Mouse (Mus musculus) urinary bladder, postnatal 4 days (tissue): Measurements from ENCODE around the gene Ninj1.

ENCODE experiments used
- DNase-seq, 2 experiments: peaks; one replicate each; pipeline ENCODE4 v3.0.0; 2021 to 2022; ENCODE audit warnings: low spot score in 2 of 2

Gene Ninj1

DNA sequence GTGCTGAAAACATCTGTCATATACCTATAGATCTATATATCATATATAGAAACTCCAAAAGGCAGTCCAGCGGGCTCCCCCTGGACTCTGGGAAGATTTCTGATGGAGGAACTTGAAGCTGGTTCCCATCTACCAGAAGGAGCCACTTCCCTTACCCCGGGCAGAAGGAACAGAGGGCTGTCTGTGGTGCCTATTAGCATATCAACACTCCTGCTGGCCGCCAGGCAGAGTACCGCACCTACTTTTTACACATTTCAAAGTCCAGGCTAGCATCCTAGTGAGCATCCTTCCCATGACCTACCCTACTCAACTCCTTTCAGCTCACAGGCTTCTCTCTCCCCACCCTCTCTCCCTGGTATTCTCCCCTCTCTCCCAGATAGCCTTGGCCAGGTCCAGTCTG, 38.3 kb downstream of the Ninj1 start:
- no peak for DNase-seq

DNA sequence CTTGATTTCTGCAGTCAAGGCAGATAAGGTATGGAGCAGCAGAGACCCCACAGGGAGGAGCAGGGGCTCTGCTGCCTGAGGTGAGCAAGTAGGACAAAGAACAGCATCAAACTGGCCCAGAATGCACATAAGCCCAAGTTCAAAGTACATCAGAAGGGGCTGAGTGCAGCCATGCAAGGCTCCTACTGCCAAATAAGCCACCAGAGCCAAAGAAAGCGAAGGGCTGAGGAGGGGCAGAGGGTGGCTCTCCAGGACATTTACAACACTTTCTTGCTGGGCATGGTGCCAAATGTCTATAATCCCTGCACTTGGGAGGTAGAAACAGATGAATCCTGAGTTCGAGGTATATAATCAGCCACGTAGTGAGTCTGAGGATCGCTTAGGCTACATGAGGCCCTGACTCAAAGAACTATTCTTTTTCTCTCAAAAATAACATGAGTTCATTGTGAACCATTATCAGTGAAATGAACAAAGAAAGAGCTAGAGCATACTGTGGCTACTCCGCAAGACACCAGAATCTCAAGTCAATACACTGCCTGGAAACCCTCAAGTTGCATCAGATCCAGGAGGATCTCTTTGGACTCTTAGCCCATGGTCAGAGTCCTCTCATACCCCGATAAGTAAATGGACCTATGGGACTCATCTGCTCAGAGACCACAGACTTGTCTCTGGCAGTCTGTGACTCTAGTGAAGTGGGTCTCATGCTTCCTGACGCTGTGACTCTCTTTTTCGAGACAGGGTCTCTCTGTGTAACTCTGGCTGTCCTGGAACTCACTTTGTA, 46.7 kb downstream of the Ninj1 start:
- DNase-seq = no peak

GRCm38 (mm10) chr13:49234711-49235110, 47.4 kb downstream of the Ninj1 start:
- no peak for DNase-seq

GRCm38 (mm10) chr13:49237617-49238016, 50.3 kb downstream of the Ninj1 start:
- DNase-seq = no peak

GRCm38 (mm10) chr13:49238737-49239136, 51.5 kb downstream of the Ninj1 start:
- no peak for DNase-seq

- no peak for DNase-seq
Measured at GRCm38 (mm10) chr13:49242321-49243065, 55.2 kb downstream of the Ninj1 start.

GRCm38 (mm10) chr13:49243492-49243891, 56.2 kb downstream of the Ninj1 start:
- no peak for DNase-seq

DNA sequence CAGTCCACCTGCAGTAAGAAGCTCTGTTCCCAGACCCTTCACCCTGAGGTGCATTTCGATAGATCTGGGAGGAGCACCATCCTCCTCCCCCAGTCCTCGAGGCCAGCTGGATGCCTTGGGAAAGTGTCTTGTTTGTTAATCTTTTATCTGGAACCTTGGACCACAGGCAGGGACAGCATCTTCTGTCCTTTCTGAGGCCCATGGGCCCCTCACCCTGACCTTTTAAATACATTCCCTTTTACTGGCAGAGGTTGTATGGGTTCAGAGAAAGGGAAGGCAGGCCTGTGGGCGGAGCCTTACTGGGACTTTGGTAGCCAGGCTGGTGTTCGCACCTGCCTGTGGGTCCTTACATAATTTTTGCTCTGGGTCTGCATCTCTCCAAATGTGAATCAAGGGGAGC, 58.0 kb downstream of the Ninj1 start:
- DNase-seq = no peak
